Mouse (Mus musculus) forebrain, embryonic 14.5 days (tissue): ENCODE results near the gene Prkn. TPM values are rescaled to one million over a fixed set of nuclear protein-coding genes. Genes with fewer than 3 reads are reported as not detected.

Experiments
- ATAC-seq: fragments of 200-750 bp; cut with Nextera tagmentation; 2 replicates; pipeline ENCODE4 v1.8.0; 2017; ENCODE audit warnings: mild to moderate bottlenecking, moderate library complexity
- DNase-seq: peaks from one replicate; pipeline ENCODE4 v3.0.0-alpha.2; 2015; ENCODE audit warnings: low spot score
- H3K27ac ChIP-seq: fragments of 300-500 bp; sonication (generic); 2 replicates; pipeline ENCODE4 v1.5.1; 2014; ENCODE audit warnings: low read depth, mild to moderate bottlenecking, control low read depth, low read length, moderate library complexity
- H3K27me3 ChIP-seq: fragments of 300-500 bp; sonication (generic); replicated peaks from 2 replicates; pipeline ENCODE4 v1.6.1; 2014; ENCODE audit warnings: low read length, control low read depth, mixed read lengths; ENCODE audit not compliant: control insufficient read depth, insufficient read depth
- H3K36me3 ChIP-seq: fragments of 300-500 bp; sonication (generic); 2 replicates; pipeline ENCODE4 v1.6.1; 2014; ENCODE audit warnings: low read length, control low read depth; ENCODE audit not compliant: control insufficient read depth, insufficient read depth
- H3K4me1 ChIP-seq: fragments of 300-500 bp; sonication (generic); 2 replicates; pipeline ENCODE4 v1.6.1; 2014; ENCODE audit warnings: antibody characterized with exemption, low read length, control low read depth; ENCODE audit not compliant: control insufficient read depth, insufficient read depth
- H3K4me2 ChIP-seq: fragments of 300-500 bp; sonication (generic); 2 replicates; pipeline ENCODE4 v1.6.1; 2014; ENCODE audit warnings: mild to moderate bottlenecking, control low read depth, low read length
- H3K4me3 ChIP-seq: fragments of 300-500 bp; sonication (generic); 2 replicates; pipeline ENCODE4 v1.5.1; 2014; ENCODE audit warnings: low read depth, low read length, control low read depth
- H3K9ac ChIP-seq: fragments of 300-500 bp; sonication (generic); 2 replicates; pipeline ENCODE4 v1.6.1; 2014; ENCODE audit warnings: mild to moderate bottlenecking, low read length, control low read depth, moderate library complexity
- H3K9me3 ChIP-seq: fragments of 300-500 bp; sonication (generic); replicated peaks from 2 replicates; pipeline ENCODE4 v1.6.1; 2016; ENCODE audit warnings: low read length, control low read depth, mixed read lengths; ENCODE audit not compliant: control insufficient read depth
- WGBS: fragments of 180-500 bp; shearing (Covaris S2); extraction: QIAGEN DNeasy Blood & Tissue Kit; methylation state at CpG from one replicate; pipeline ENCODE4 v1.1.7; 2014; 5-methylcytosine and 5-hydroxymethylcytosine counted together
- polyA plus RNA-seq: library from polyadenylated mRNA; unstranded; fragments of >200 nt; fragmentation: Nextera tagmentation; extraction: Ambion mirVana; gene quantifications from 2 replicates; pipeline ENCODE4 v1.2.1, GENCODE M21; 2014

Prkn gene
- polyA plus RNA-seq, 1 experiment from 2014 or later, result 1.6 TPM

GRCm38 (mm10) chr17:12048695-12049490 is 1208.7 kb downstream of the Prkn start:
- ATAC-seq, result no peak
- Histone ChIP-seq H3K27ac (no peak overlapping the region), H3K9me3 (no peaks in the 10 kb centered on the region), H3K4me1 (0 out of 2 replicates have a peak, but pooled peaks cover 2% of the 10 kb centered on the region), H3K4me3 (no peak overlapping the region), H3K27me3 (no peaks in the 10 kb centered on the region), H3K36me3 (no peaks in the 10 kb centered on the region), H3K9ac (no peak overlapping the region), H3K4me2 (no peak overlapping the region)
- DNase-seq, result peak; percentile 47
- 70% methylated on average over 9 of the region's 9 CpGs for WGBS

- Histone ChIP-seq H3K36me3 (no peaks in the 10 kb centered on the region), H3K9me3 (no peaks in the 10 kb centered on the region), H3K27ac (no peak overlapping the region), H3K4me3 (no peak overlapping the region), H3K4me2 (no peak overlapping the region), H3K9ac (no peak overlapping the region), H3K4me1 (0 out of 2 replicates have a peak, but pooled peaks cover 2% of the 10 kb centered on the region), H3K27me3 (no peaks in the 10 kb centered on the region)
- DNase-seq (no peak), ATAC-seq (no peak)
- 92% methylated on average over 5 of the region's 5 CpGs for WGBS
These were observed 1210.1 kb downstream of the Prkn start for GRCm38 (mm10) chr17:12050261-12050660.

GRCm38 (mm10) chr17:12051031-12051430 is 1210.8 kb downstream of the Prkn start:
- Histone ChIP-seq H3K4me1 (0 out of 2 replicates have a peak, but pooled peaks cover under 1% of the 10 kb centered on the region), H3K36me3 (no peaks in the 10 kb centered on the region), H3K9ac (no peak overlapping the region), H3K9me3 (no peaks in the 10 kb centered on the region), H3K4me3 (no peak overlapping the region), H3K4me2 (no peak overlapping the region), H3K27ac (no peak overlapping the region), H3K27me3 (no peaks in the 10 kb centered on the region)
- DNase-seq (no peak), ATAC-seq (no peak)
- WGBS, result 82% methylated on average over 3 of the region's 3 CpGs

- DNase-seq, result no peak
- Histone ChIP-seq H3K4me3 (no peak overlapping the region), H3K9me3 (no peaks in the 10 kb centered on the region), H3K36me3 (no peaks in the 10 kb centered on the region), H3K4me2 (no peak overlapping the region), H3K4me1 (no peaks in the 10 kb centered on the region), H3K27me3 (no peaks in the 10 kb centered on the region), H3K27ac (no peak overlapping the region), H3K9ac (no peak overlapping the region)
- ATAC-seq, result no peak
- WGBS, result 73% methylated on average over 12 of the region's 12 CpGs
These were observed 1212.5 kb downstream of the Prkn start for GRCm38 (mm10) chr17:12052651-12053050.

GRCm38 (mm10) chr17:12059041-12059440 is 1218.9 kb downstream of the Prkn start:
- no peak overlapping the region for H3K4me3 ChIP-seq
- WGBS, result 89% methylated on average over 6 of the region's 6 CpGs
- H3K36me3 ChIP-seq, result no peaks in the 10 kb centered on the region
- no peaks in the 10 kb centered on the region for H3K9me3 ChIP-seq
- no peak for DNase-seq
- H3K9ac ChIP-seq, result no peak overlapping the region
- no peak overlapping the region for H3K4me2 ChIP-seq
- H3K4me1 ChIP-seq, result no peaks in the 10 kb centered on the region
- H3K27ac ChIP-seq, result no peak overlapping the region
- no peak for ATAC-seq
- H3K27me3 ChIP-seq, result no peaks in the 10 kb centered on the region

- DNase-seq (no peak), ATAC-seq (no peak)
- WGBS, result 93% methylated on average over 10 of the region's 10 CpGs
These were observed 1221.2 kb downstream of the Prkn start for GRCm38 (mm10) chr17:12061381-12061780.

GRCm38 (mm10) chr17:12062861-12063260 is 1222.7 kb downstream of the Prkn start:
- no peaks in the 10 kb centered on the region for H3K4me1 ChIP-seq
- no peaks in the 10 kb centered on the region for H3K27me3 ChIP-seq
- no peaks in the 10 kb centered on the region for H3K9me3 ChIP-seq
- no peak overlapping the region for H3K9ac ChIP-seq
- no peak overlapping the region for H3K4me2 ChIP-seq
- peak; percentile 15; the same call in 1 of the 2 replicates for ATAC-seq
- no peaks in the 10 kb centered on the region for H3K36me3 ChIP-seq
- H3K4me3 ChIP-seq, result no peak overlapping the region
- 74% methylated on average over 3 of the region's 3 CpGs for WGBS
- DNase-seq, result no peak
- H3K27ac ChIP-seq, result no peak overlapping the region

More at GRCm38 (mm10) chr17:12061381-12061780, 1221.2 kb downstream of the Prkn start:
- Histone ChIP-seq H3K9me3 (no peaks in the 10 kb centered on the region), H3K4me3 (no peak overlapping the region), H3K27me3 (no peaks in the 10 kb centered on the region), H3K36me3 (no peaks in the 10 kb centered on the region), H3K4me2 (no peak overlapping the region), H3K4me1 (no peaks in the 10 kb centered on the region), H3K27ac (no peak overlapping the region), H3K9ac (no peak overlapping the region)

- ATAC-seq (no peak), DNase-seq (no peak)
- over 99% methylated on average over 7 of the region's 7 CpGs for WGBS
- H3K4me3 ChIP-seq, result no peak overlapping the region
- no peaks in the 10 kb centered on the region for H3K9me3 ChIP-seq
- H3K27ac ChIP-seq, result no peak overlapping the region
- H3K9ac ChIP-seq, result no peak overlapping the region
- no peaks in the 10 kb centered on the region for H3K36me3 ChIP-seq
- H3K4me1 ChIP-seq, result no peaks in the 10 kb centered on the region
- H3K27me3 ChIP-seq, result no peaks in the 10 kb centered on the region
- no peak overlapping the region for H3K4me2 ChIP-seq
These were observed 1223.3 kb downstream of the Prkn start for GRCm38 (mm10) chr17:12063533-12063932.

GRCm38 (mm10) chr17:12066054-12066453 is 1225.9 kb downstream of the Prkn start:
- Histone ChIP-seq H3K4me2 (no peak overlapping the region), H3K4me3 (no peak overlapping the region), H3K36me3 (no peaks in the 10 kb centered on the region), H3K27ac (no peak overlapping the region), H3K4me1 (no peaks in the 10 kb centered on the region), H3K9me3 (no peaks in the 10 kb centered on the region), H3K27me3 (no peaks in the 10 kb centered on the region), H3K9ac (no peak overlapping the region)
- WGBS, result 76% methylated on average over 10 of the region's 10 CpGs
- ATAC-seq, result no peak
- no peak for DNase-seq
